Mouse (Mus musculus) ovary, postnatal 36 days (tissue): ENCODE measurements around the gene Vdr.

Experiments
- DNase-seq: peaks from one replicate; pipeline ENCODE4 v3.0.0; 2022; ENCODE audit warnings: low spot score, mixed read lengths

Gene Vdr

GRCm38 (mm10) chr15:97910530-97910929, at the start of gene Vdr:
Gene Vdr (minus strand): TSS chr15:97910630.
- no peak for DNase-seq

- no peak for DNase-seq
These were observed 46.0 kb upstream of the Vdr start for GRCm38 (mm10) chr15:97956416-97956815.

- DNase-seq: no peak
These were observed 45.3 kb upstream of the Vdr start for GRCm38 (mm10) chr15:97955742-97956141.

- no peak for DNase-seq
These were observed 44.9 kb upstream of the Vdr start for GRCm38 (mm10) chr15:97955286-97955685.

GRCm38 (mm10) chr15:97954671-97955070, 44.2 kb upstream of the Vdr start:
- DNase-seq: no peak

- DNase-seq: no peak
These were observed 42.4 kb upstream of the Vdr start for GRCm38 (mm10) chr15:97952889-97953189.

GRCm38 (mm10) chr15:97952137-97952888, 41.9 kb upstream of the Vdr start:
- DNase-seq: peak; percentile 55

- DNase-seq: no peak
These were observed 39.8 kb upstream of the Vdr start for GRCm38 (mm10) chr15:97950240-97950639.

- DNase-seq: no peak
These were observed 39.3 kb upstream of the Vdr start for GRCm38 (mm10) chr15:97949706-97950105.

- no peak for DNase-seq
These were observed 38.3 kb upstream of the Vdr start for GRCm38 (mm10) chr15:97948720-97949119.

- no peak for DNase-seq
These were observed 35.4 kb upstream of the Vdr start for GRCm38 (mm10) chr15:97945656-97946315.

- no peak for DNase-seq
These were observed 34.6 kb upstream of the Vdr start for GRCm38 (mm10) chr15:97944919-97945574.

- no peak for DNase-seq
These were observed 32.9 kb upstream of the Vdr start for GRCm38 (mm10) chr15:97943356-97943755.

GRCm38 (mm10) chr15:97942538-97942937, 32.1 kb upstream of the Vdr start:
- no peak for DNase-seq

GRCm38 (mm10) chr15:97941306-97941705, 30.9 kb upstream of the Vdr start:
- no peak for DNase-seq

- no peak for DNase-seq
These were observed 29.7 kb upstream of the Vdr start for GRCm38 (mm10) chr15:97940088-97940487.

GRCm38 (mm10) chr15:97938580-97938979, 28.1 kb upstream of the Vdr start:
- DNase-seq: no peak

- no peak for DNase-seq
These were observed 22.0 kb upstream of the Vdr start for GRCm38 (mm10) chr15:97932441-97932840.

GRCm38 (mm10) chr15:97929259-97929824, 18.9 kb upstream of the Vdr start:
- no peak for DNase-seq

GRCm38 (mm10) chr15:97927821-97928220, 17.4 kb upstream of the Vdr start:
- no peak for DNase-seq

GRCm38 (mm10) chr15:97927018-97927417, 16.6 kb upstream of the Vdr start:
- DNase-seq: no peak

GRCm38 (mm10) chr15:97922421-97922820, 12.0 kb upstream of the Vdr start:
- DNase-seq: no peak

- DNase-seq: no peak
These were observed 11.4 kb upstream of the Vdr start for GRCm38 (mm10) chr15:97921796-97922195.
